Mouse (Mus musculus) kidney, embryonic 16.5 days (tissue): ENCODE measurements at regions not wholly inside any gene's neighbourhood (a gene's known extent, or its start where the extent isn't known, plus 50 kb on each side); places are given as distances from the start of the nearest gene placed in this dataset.

Experiments
- ATAC-seq: fragments of 200-750 bp; cut with Nextera tagmentation; 2 replicates; pipeline ENCODE4 v1.8.0; 2017; ENCODE audit warnings: moderate TSS enrichment; ENCODE audit not compliant: low FRiP score, low TSS enrichment
- H3K27ac ChIP-seq: fragments of 300-500 bp; sonication (generic); 2 replicates; pipeline ENCODE4 v1.5.1; 2014; ENCODE audit warnings: low read length
- H3K27me3 ChIP-seq: fragments of 300-500 bp; sonication (generic); 2 replicates; pipeline ENCODE4 v1.6.1; 2014; ENCODE audit warnings: low read length, control low read depth, mixed read lengths; ENCODE audit not compliant: insufficient read depth
- H3K36me3 ChIP-seq: fragments of 300-500 bp; sonication (generic); 2 replicates; pipeline ENCODE4 v1.6.1; 2014; ENCODE audit warnings: low read length, control low read depth, mixed read lengths; ENCODE audit not compliant: insufficient read depth
- H3K4me1 ChIP-seq: fragments of 300-500 bp; sonication (generic); 2 replicates; pipeline ENCODE4 v1.6.1; 2014; ENCODE audit warnings: low read length, control low read depth, mixed read lengths; ENCODE audit not compliant: insufficient read depth
- H3K4me2 ChIP-seq: fragments of 300-500 bp; sonication (generic); replicated peaks from 2 replicates; pipeline ENCODE4 v1.6.1; 2014; ENCODE audit warnings: low read depth, low read length
- H3K4me3 ChIP-seq: fragments of 300-500 bp; sonication (generic); 2 replicates; pipeline ENCODE4 v1.5.1; 2014; ENCODE audit warnings: mild to moderate bottlenecking, low read length
- H3K9ac ChIP-seq: fragments of 300-500 bp; sonication (generic); replicated peaks from 2 replicates; pipeline ENCODE4 v1.6.1; 2014; ENCODE audit warnings: low read length
- H3K9me3 ChIP-seq: fragments of 300-500 bp; sonication (generic); 2 replicates; pipeline ENCODE4 v1.6.1; 2016; ENCODE audit warnings: low read length, control low read depth
- WGBS: fragments of 180-500 bp; shearing (Covaris S2); extraction: QIAGEN DNeasy Blood & Tissue Kit; methylation state at CpG from one replicate; pipeline ENCODE4 v1.1.7; 2014; 5-methylcytosine and 5-hydroxymethylcytosine counted together

DNA sequence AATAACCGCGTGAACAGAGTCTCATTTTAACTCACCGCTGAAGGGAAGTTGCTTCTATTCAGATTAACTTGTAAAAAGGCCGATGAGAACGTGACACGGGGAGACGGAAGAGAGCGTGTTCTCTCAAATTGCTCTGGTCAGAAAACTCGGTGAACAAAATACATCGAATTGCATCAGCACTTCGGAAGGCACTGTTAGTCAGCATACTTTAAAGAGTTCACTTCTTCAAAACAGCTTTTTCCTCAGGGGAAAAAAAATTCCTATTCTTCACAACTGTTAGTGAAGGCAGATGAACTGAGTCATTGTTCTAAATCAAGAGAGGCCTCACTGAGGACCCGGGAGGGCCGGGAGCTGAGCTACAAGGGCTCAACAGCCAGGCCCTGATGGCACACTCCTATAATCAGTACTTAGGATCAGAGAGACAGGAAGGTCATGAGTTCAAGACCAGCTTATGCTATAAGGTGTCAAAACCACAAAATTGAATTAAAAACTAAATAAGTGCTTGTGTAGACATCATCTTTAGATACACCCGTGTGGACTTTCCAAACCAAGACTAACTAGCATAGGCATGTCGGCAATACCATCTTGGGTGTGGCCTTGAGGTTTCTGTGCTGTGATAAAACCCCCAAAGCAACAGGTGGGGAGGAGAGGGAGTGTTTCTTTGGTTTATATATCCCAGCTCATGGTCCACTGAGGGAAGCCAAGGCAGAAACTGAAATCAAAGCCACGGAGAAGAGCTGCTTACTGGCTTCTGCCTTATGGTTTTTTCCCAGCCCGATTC lies 131.2 kb upstream of the Dyrk2 start:
- Histone ChIP-seq H3K4me1 (no peaks in the 10 kb centered on the region), H3K27me3 (no peaks in the 10 kb centered on the region), H3K4me3 (no peak overlapping the region), H3K4me2 (no peak overlapping the region), H3K9me3 (no peaks in the 10 kb centered on the region), H3K27ac (no peak overlapping the region), H3K36me3 (no peaks in the 10 kb centered on the region), H3K9ac (no peak overlapping the region)
- 86% methylated on average over 17 of the region's 17 CpGs for WGBS
- ATAC-seq: no peak

DNA sequence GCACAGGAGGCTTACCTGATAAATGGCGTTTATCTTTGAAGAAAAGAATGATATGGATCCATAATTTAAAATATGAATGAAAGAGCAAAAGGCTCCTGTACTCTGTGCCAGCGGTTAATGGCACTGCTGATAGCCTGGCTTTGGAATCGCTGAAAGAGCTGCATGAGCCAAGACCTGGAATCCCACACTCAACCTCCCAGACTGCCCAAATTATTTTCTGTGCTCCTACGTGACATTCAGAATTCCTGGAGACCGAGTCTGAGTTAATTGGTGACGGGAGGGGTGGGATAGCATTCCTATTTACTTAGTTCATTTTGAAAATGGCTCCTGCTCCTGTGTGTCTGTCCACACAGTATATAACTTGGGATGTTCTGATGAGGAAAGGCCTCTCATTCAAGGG lies 129.0 kb upstream of the Dyrk2 start:
- 71% methylated on average over 6 of the region's 6 CpGs for WGBS
- no peak overlapping the region for H3K4me2 ChIP-seq
- no peak for ATAC-seq

DNA sequence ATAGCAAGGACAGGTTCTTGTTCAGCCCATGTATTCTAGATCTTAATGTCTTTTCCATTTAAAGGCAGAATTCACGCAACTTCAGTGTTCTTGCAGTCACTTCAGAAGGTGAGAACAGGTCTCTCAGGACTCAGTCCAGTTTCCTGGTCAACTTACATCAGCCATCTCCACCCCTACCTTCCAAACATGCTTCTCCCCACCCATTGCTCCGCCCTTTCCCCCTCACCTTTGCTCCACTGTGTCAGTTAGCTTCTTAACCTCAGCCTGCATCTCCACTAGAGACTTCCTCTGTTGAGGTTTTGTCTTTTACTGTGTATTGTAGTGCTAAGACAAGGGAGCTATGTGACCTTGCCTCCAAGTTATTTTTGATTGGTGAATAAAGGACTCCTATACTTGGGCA lies 127.0 kb upstream of the Dyrk2 start:
- no peaks in the 10 kb centered on the region for H3K27me3 ChIP-seq
- no peaks in the 10 kb centered on the region for H3K4me1 ChIP-seq
- H3K4me3 ChIP-seq: no peak overlapping the region
- H3K9ac ChIP-seq: no peak overlapping the region
- no peaks in the 10 kb centered on the region for H3K9me3 ChIP-seq
- no peaks in the 10 kb centered on the region for H3K36me3 ChIP-seq
- H3K4me2 ChIP-seq: no peak overlapping the region
- WGBS: 94% methylated on average over 2 of the region's 2 CpGs
- no peak overlapping the region for H3K27ac ChIP-seq
- no peak for ATAC-seq

More for the DNA sequence above, 129.0 kb upstream of the Dyrk2 start:
- Histone ChIP-seq H3K27me3 (no peaks in the 10 kb centered on the region), H3K4me3 (no peak overlapping the region), H3K4me1 (no peaks in the 10 kb centered on the region), H3K9me3 (no peaks in the 10 kb centered on the region), H3K36me3 (no peaks in the 10 kb centered on the region), H3K27ac (no peak overlapping the region), H3K9ac (no peak overlapping the region)

DNA sequence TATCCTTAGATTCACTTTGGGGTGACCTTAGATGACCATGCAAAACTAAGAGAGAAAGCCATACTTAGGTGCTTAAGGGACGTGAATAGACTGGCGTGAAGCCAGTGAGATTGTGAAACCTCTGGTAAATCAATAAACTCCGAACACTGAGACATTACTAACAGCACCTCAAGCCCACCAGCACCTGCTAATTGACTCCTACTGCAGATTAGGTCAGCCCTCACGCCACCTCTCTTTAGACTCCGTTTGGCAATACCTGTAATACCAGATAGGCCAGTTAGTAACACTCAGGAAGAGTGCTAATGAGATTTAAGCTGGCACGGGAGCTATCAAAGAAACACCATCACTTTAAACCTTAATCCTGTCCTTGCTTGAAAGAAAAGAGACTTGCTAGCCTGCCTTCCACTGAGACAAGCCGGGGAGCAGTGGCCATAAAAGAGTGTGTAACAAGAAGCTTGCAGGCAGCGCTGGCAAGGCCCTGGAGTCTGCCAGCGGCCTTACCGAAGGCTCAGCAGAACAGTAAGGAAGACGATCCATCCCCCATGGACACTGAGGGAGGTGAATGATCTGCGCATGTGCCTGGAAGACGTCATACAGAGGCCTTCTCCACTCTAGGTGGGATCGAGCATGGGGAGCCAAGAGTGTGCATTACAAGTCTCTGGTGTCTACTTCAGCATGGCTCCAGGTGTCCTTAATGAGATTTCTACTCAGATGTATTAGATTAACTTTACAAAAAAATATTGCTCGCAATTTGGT lies 124.0 kb upstream of the Dyrk2 start:
- H3K4me2 ChIP-seq: no peak overlapping the region
- no peaks in the 10 kb centered on the region for H3K9me3 ChIP-seq
- no peak overlapping the region for H3K9ac ChIP-seq
- H3K4me1 ChIP-seq: no peaks in the 10 kb centered on the region
- no peaks in the 10 kb centered on the region for H3K27me3 ChIP-seq
- H3K27ac ChIP-seq: no peak overlapping the region
- no peak overlapping the region for H3K4me3 ChIP-seq
- no peak for ATAC-seq
- WGBS: 51% methylated on average over 15 of the region's 15 CpGs
- no peaks in the 10 kb centered on the region for H3K36me3 ChIP-seq

DNA sequence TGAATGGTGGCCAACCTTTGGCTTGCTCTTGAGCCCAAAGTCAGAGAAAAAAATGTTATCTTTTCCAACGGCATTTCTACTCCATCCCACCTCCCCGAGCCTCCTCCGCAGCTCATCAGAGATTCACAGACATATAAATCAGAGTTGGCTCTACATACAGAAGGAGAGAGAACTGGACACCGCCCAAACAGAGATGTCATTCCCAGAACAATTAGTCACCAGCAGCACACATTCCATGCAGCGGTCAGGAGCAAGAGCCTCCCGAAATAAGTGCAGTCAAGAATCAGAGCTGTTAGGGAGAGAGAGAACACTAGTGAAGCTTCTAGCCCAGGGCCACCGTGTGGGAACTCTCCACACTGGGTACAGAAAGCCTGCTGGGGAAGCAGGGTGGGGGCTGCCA lies 121.2 kb upstream of the Dyrk2 start:
- WGBS: 42% methylated on average over 7 of the region's 7 CpGs
- ATAC-seq: no peak
- Histone ChIP-seq H3K36me3 (no peaks in the 10 kb centered on the region), H3K4me1 (no peaks in the 10 kb centered on the region), H3K27me3 (no peaks in the 10 kb centered on the region), H3K4me2 (no peak overlapping the region), H3K9me3 (no peaks in the 10 kb centered on the region), H3K27ac (no peak overlapping the region), H3K4me3 (no peak overlapping the region), H3K9ac (no peak overlapping the region)

DNA sequence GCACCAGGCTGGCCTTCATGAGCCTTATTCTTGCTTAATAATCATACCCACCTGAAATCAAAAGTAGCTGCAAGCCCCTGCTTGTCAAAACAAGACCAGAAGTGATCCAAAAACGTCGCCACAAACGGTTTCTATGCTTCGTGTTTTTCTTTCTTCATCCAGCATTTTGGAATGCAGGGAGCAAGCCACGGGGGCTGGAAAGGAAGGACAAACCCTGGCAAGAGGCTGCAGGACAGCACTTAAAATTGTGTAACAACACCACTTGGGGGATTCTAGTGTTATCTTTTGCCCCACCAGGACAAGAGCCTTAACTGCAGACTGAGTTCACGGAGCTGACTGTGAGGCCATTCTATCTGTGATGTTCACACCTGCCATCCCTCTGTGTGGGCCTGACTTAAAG lies 120.5 kb upstream of the Dyrk2 start:
- Histone ChIP-seq H3K27me3 (no peaks in the 10 kb centered on the region), H3K4me3 (no peak overlapping the region), H3K4me2 (no peak overlapping the region), H3K9ac (no peak overlapping the region), H3K36me3 (no peaks in the 10 kb centered on the region), H3K9me3 (no peaks in the 10 kb centered on the region), H3K4me1 (no peaks in the 10 kb centered on the region), H3K27ac (no peak overlapping the region)
- ATAC-seq: no peak
- 63% methylated on average over 6 of the region's 6 CpGs for WGBS

DNA sequence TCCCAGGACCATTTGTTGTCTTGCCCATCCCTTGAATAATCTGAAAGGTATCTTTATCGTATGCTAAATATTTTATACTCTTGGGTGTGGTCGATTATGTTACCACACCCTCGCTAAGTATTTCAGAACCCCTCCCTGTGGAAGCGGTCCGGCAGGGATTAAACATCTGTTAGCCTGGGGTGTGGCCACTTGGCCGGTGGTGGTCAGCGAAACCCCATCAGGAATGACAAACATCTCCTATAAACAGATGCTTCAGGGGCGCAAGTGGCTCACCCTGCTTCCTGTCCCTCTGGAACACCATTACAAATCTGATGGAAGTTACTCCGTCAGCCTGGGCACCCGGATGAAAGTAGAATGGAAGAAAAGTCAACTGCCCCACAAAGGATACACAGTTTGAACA lies 119.8 kb upstream of the Dyrk2 start:
- no peaks in the 10 kb centered on the region for H3K4me1 ChIP-seq
- no peaks in the 10 kb centered on the region for H3K27me3 ChIP-seq
- no peak overlapping the region for H3K4me2 ChIP-seq
- H3K9me3 ChIP-seq: no peaks in the 10 kb centered on the region
- H3K36me3 ChIP-seq: no peaks in the 10 kb centered on the region
- 75% methylated on average over 10 of the region's 10 CpGs for WGBS
- no peak overlapping the region for H3K4me3 ChIP-seq
- no peak overlapping the region for H3K27ac ChIP-seq
- no peak overlapping the region for H3K9ac ChIP-seq
- no peak for ATAC-seq

DNA sequence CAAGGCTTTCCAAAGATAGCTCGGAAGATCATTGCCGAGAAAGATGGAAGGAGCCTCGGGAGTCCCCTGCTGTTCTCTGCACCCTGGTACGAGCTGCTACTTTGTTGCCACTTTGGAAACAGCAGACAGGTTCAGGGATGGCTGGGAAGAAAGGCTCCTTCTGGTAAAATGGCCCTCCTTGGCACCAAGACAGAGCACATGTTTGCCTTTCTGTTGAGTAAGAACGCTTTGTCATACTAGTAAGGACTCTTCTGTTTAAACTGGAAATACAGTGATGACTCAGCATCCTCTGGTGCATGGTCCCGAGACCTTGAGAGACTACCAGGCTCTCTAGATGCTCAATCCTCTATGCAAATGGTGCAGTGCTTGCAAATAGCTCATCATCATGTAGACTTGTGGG lies 118.2 kb upstream of the Dyrk2 start:
- Histone ChIP-seq H3K27ac (no peak overlapping the region), H3K4me3 (no peak overlapping the region), H3K36me3 (no peaks in the 10 kb centered on the region), H3K4me2 (no peak overlapping the region), H3K9ac (no peak overlapping the region), H3K27me3 (no peaks in the 10 kb centered on the region), H3K9me3 (peaks cover 8% of the 10 kb centered on the region; the same call in 1 of the 2 replicates), H3K4me1 (no peaks in the 10 kb centered on the region)
- ATAC-seq: no peak
- 88% methylated on average over 6 of the region's 6 CpGs for WGBS

DNA sequence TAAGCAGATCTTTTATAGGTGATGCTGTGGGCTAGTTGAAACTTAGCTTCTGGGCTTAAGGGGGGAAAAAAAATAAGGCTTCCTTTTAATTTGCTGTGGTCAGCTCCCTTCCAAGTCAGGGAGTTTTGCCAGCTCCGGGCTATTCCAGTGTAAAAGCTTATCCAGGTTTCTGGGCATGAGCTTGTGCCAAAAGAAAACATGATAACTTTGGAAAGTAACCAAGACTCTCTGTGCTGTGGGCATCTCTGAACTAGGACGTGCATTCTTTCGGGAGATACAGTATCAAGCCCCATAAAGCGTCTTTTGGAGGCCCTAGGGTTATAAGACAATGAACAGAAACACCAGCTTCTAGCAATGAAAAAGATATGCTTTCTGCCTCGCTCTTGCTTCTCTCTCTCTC lies 114.6 kb upstream of the Dyrk2 start:
- Histone ChIP-seq H3K4me3 (no peak overlapping the region), H3K4me2 (no peak overlapping the region), H3K4me1 (peaks cover under 1% of the 10 kb centered on the region), H3K9me3 (peaks cover 11% of the 10 kb centered on the region; the same call in 1 of the 2 replicates), H3K27me3 (no peaks in the 10 kb centered on the region), H3K27ac (no peak overlapping the region), H3K9ac (no peak overlapping the region), H3K36me3 (no peaks in the 10 kb centered on the region)
- no peak for ATAC-seq
- 86% methylated on average over 5 of the region's 5 CpGs for WGBS

DNA sequence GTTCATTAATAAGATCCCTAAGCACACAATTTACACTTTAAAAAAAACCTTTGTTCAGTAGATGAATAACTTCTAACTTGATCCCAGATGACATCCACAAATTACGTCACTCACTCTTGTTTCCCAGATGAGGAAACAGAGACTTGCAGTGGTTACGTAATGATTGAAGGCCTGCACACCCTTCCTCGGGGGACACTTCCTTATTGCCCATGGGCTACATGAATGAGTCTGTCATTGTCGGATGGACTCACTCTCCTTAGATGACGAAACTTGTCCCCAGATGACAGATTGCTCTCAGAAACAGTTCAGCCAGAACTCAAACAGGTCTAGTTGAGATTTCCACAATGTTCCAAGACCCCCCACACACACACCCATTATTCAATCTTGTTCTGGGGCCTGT lies 111.4 kb upstream of the Dyrk2 start:
- Histone ChIP-seq H3K27ac (no peak overlapping the region), H3K27me3 (no peaks in the 10 kb centered on the region; the same call in 1 of the 2 replicates), H3K9me3 (peaks cover 11% of the 10 kb centered on the region; the same call in 1 of the 2 replicates), H3K36me3 (no peaks in the 10 kb centered on the region), H3K4me2 (no peak overlapping the region), H3K4me3 (no peak overlapping the region), H3K9ac (no peak overlapping the region), H3K4me1 (peaks cover 8% of the 10 kb centered on the region)
- no peak for ATAC-seq
- 80% methylated on average over 5 of the region's 5 CpGs for WGBS
